Mouse (Mus musculus) neural tube, embryonic 11.5 days (tissue): ENCODE data around the gene Dgkg. TPM values are rescaled to one million over a fixed set of nuclear protein-coding genes. Genes with fewer than 3 reads are reported as not detected.

Source experiments
- ATAC-seq: fragments of 200-750 bp; cut with Nextera tagmentation; 2 replicates; pipeline ENCODE4 v1.8.0; 2017; ENCODE audit warnings: moderate number of reproducible peaks, mild to moderate bottlenecking, moderate TSS enrichment, moderate library complexity; ENCODE audit not compliant: insufficient read depth, low FRiP score, low TSS enrichment
- DNase-seq: peaks from one replicate; pipeline ENCODE4 v3.0.0-alpha.2; 2015; ENCODE audit warnings: low spot score
- H3K27ac ChIP-seq: fragments of 300-500 bp; sonication (generic); 2 replicates; pipeline ENCODE4 v1.5.1; 2014; ENCODE audit warnings: low read depth, mild to moderate bottlenecking, low read length
- H3K27me3 ChIP-seq: fragments of 300-500 bp; sonication (generic); 2 replicates; pipeline ENCODE4 v1.6.1; 2014; ENCODE audit warnings: mild to moderate bottlenecking, low read length, mixed read lengths; ENCODE audit not compliant: control insufficient read depth, insufficient read depth
- H3K36me3 ChIP-seq: fragments of 300-500 bp; sonication (generic); 2 replicates; pipeline ENCODE4 v1.6.1; 2014; ENCODE audit warnings: mild to moderate bottlenecking, low read length, moderate library complexity, mixed read lengths; ENCODE audit not compliant: control insufficient read depth, insufficient read depth
- H3K4me1 ChIP-seq: fragments of 300-500 bp; sonication (generic); 2 replicates; pipeline ENCODE4 v1.6.1; 2014; ENCODE audit warnings: low read length, mixed read lengths; ENCODE audit not compliant: control insufficient read depth, insufficient read depth
- H3K4me2 ChIP-seq: fragments of 300-500 bp; sonication (generic); 2 replicates; pipeline ENCODE4 v1.6.1; 2014; ENCODE audit warnings: low read depth, mild to moderate bottlenecking, moderate library complexity
- H3K4me3 ChIP-seq: fragments of 300-500 bp; sonication (generic); 2 replicates; pipeline ENCODE4 v1.5.1; 2014; ENCODE audit warnings: low read depth, low read length
- H3K9ac ChIP-seq: fragments of 300-500 bp; sonication (generic); 2 replicates; pipeline ENCODE4 v1.6.1; 2014; ENCODE audit warnings: mild to moderate bottlenecking, low read length
- H3K9me3 ChIP-seq: fragments of 300-500 bp; sonication (generic); 2 replicates; pipeline ENCODE4 v1.6.1; 2016; ENCODE audit warnings: low read length; ENCODE audit not compliant: control insufficient read depth
- whole genome bisulfite sequencing: fragments of 180-500 bp; shearing (Covaris S2); extraction: QIAGEN DNeasy Blood & Tissue Kit; methylation state at CpG from one replicate; pipeline ENCODE4 v1.1.7; 2014; 5-methylcytosine and 5-hydroxymethylcytosine counted together
- polyA plus RNA-seq: library from polyadenylated mRNA; unstranded; fragments of >200 nt; fragmentation: Nextera tagmentation; extraction: Ambion mirVana; gene quantifications from 2 replicates; pipeline ENCODE4 v1.2.1, GENCODE M21; 2014

The Dgkg gene
- polyA plus RNA-seq, 1 experiment from 2014 or later: 0.08 TPM

- H3K4me2 ChIP-seq: no peak overlapping the region
- no peak overlapping the region for H3K27ac ChIP-seq
- H3K36me3 ChIP-seq: no peaks in the 10 kb centered on the region
- 91% methylated on average over 8 of the region's 8 CpGs for WGBS
- H3K9ac ChIP-seq: no peak overlapping the region
- no peak overlapping the region for H3K4me3 ChIP-seq
- no peak for DNase-seq
- ATAC-seq: no peak
- H3K9me3 ChIP-seq: no peaks in the 10 kb centered on the region
- no peaks in the 10 kb centered on the region for H3K4me1 ChIP-seq
- H3K27me3 ChIP-seq: no peaks in the 10 kb centered on the region
Measured at GRCm38 (mm10) chr16:22536581-22537160, 120.3 kb downstream of the Dgkg start.

GRCm38 (mm10) chr16:22533087-22533486, 123.9 kb downstream of the Dgkg start:
- Histone ChIP-seq H3K36me3 (no peaks in the 10 kb centered on the region), H3K27me3 (no peaks in the 10 kb centered on the region), H3K4me3 (no peak overlapping the region), H3K9ac (no peak overlapping the region), H3K9me3 (no peaks in the 10 kb centered on the region), H3K27ac (no peak overlapping the region), H3K4me2 (no peak overlapping the region), H3K4me1 (no peaks in the 10 kb centered on the region)
- no peak for ATAC-seq
- 77% methylated on average over 3 of the region's 3 CpGs for WGBS
- no peak for DNase-seq

- Histone ChIP-seq H3K9me3 (no peaks in the 10 kb centered on the region), H3K4me1 (no peaks in the 10 kb centered on the region), H3K4me2 (no peak overlapping the region), H3K27me3 (no peaks in the 10 kb centered on the region), H3K36me3 (no peaks in the 10 kb centered on the region), H3K27ac (no peak overlapping the region), H3K9ac (no peak overlapping the region), H3K4me3 (no peak overlapping the region)
- DNase-seq (no peak), ATAC-seq (no peak)
- WGBS: 94% methylated on average over 6 of the region's 6 CpGs
Measured at GRCm38 (mm10) chr16:22531834-22532233, 125.2 kb downstream of the Dgkg start.

GRCm38 (mm10) chr16:22531041-22531440, 126.0 kb downstream of the Dgkg start:
- Histone ChIP-seq H3K27me3 (no peaks in the 10 kb centered on the region), H3K4me2 (no peak overlapping the region), H3K27ac (no peak overlapping the region), H3K9me3 (no peaks in the 10 kb centered on the region), H3K4me3 (no peak overlapping the region), H3K4me1 (no peaks in the 10 kb centered on the region), H3K36me3 (no peaks in the 10 kb centered on the region), H3K9ac (no peak overlapping the region)
- 83% methylated on average over 9 of the region's 9 CpGs for WGBS
- ATAC-seq: no peak
- DNase-seq: no peak

GRCm38 (mm10) chr16:22527499-22527939, 129.5 kb downstream of the Dgkg start:
- Histone ChIP-seq H3K9ac (no peak overlapping the region), H3K9me3 (no peaks in the 10 kb centered on the region), H3K4me1 (no peaks in the 10 kb centered on the region), H3K4me3 (no peak overlapping the region), H3K4me2 (no peak overlapping the region), H3K27me3 (no peaks in the 10 kb centered on the region), H3K27ac (no peak overlapping the region), H3K36me3 (no peaks in the 10 kb centered on the region)
- DNase-seq (no peak), ATAC-seq (no peak)
- 41% methylated on average over 5 of the region's 5 CpGs for WGBS

GRCm38 (mm10) chr16:22526386-22526785, 130.6 kb downstream of the Dgkg start:
- H3K9ac ChIP-seq: no peak overlapping the region
- no peak overlapping the region for H3K27ac ChIP-seq
- H3K9me3 ChIP-seq: no peaks in the 10 kb centered on the region
- WGBS: 92% methylated on average over 4 of the region's 4 CpGs
- H3K4me2 ChIP-seq: no peak overlapping the region
- ATAC-seq (no peak), DNase-seq (no peak)
- no peaks in the 10 kb centered on the region for H3K27me3 ChIP-seq
- H3K4me1 ChIP-seq: no peaks in the 10 kb centered on the region
- no peak overlapping the region for H3K4me3 ChIP-seq
- no peaks in the 10 kb centered on the region for H3K36me3 ChIP-seq

- DNase-seq: no peak
- Histone ChIP-seq H3K27me3 (no peaks in the 10 kb centered on the region), H3K4me2 (no peak overlapping the region), H3K36me3 (no peaks in the 10 kb centered on the region), H3K4me3 (no peak overlapping the region), H3K27ac (no peak overlapping the region), H3K4me1 (no peaks in the 10 kb centered on the region), H3K9me3 (no peaks in the 10 kb centered on the region), H3K9ac (no peak overlapping the region)
- no peak for ATAC-seq
- 17% methylated on average over 20 of the region's 20 CpGs for WGBS
Measured at GRCm38 (mm10) chr16:22517431-22518384, 139.3 kb downstream of the Dgkg start.

- H3K27me3 ChIP-seq: no peaks in the 10 kb centered on the region
- no peaks in the 10 kb centered on the region for H3K36me3 ChIP-seq
- no peak overlapping the region for H3K4me3 ChIP-seq
- H3K4me1 ChIP-seq: no peaks in the 10 kb centered on the region
- DNase-seq: no peak
- no peak overlapping the region for H3K9ac ChIP-seq
- H3K27ac ChIP-seq: no peak overlapping the region
- no peak for ATAC-seq
- H3K4me2 ChIP-seq: no peak overlapping the region
- H3K9me3 ChIP-seq: no peaks in the 10 kb centered on the region
- WGBS: 30% methylated on average over 5 of the region's 5 CpGs
Measured at GRCm38 (mm10) chr16:22515476-22515875, 141.5 kb downstream of the Dgkg start.
